Comparison of ENCODE assay signal across 8 mouse cellular contexts in genomic region chr7:4150811-4151221, GRCm38 (mm10). TPM values are rescaled to one million over a fixed set of nuclear protein-coding genes. Genes with fewer than 3 reads are reported as not detected.
DNase-seq lines count a peak whose midpoint lies in the region; ATAC-seq lines count a peak whose summit lies in the region.

No protein-coding gene starts in this region.

- ATAC-seq in hindbrain, embryonic 15.5 days (ENCODE audit: low FRiP score, low read depth) = peak; percentile 42
- ATAC-seq in limb, embryonic 13.5 days (ENCODE audit: low FRiP score, low read depth) = no peak
- ATAC-seq in midbrain, embryonic 12.5 days (ENCODE audit: low FRiP score, low read depth) = no peak

- peaks cover 34% of the 10 kb centered on the region for H3K4me1 ChIP-seq in hindbrain, embryonic 15.5 days (replicated peaks)
- peaks cover 29% of the 10 kb centered on the region for H3K4me1 ChIP-seq in limb, embryonic 13.5 days
- peaks cover 25% of the 10 kb centered on the region for H3K4me1 ChIP-seq in midbrain, embryonic 12.5 days

- H3K36me3 ChIP-seq in hindbrain, embryonic 15.5 days = peaks cover 19% of the 10 kb centered on the region
- peaks cover 39% of the 10 kb centered on the region for H3K36me3 ChIP-seq in limb, embryonic 13.5 days
- peaks cover 24% of the 10 kb centered on the region for H3K36me3 ChIP-seq in midbrain, embryonic 12.5 days

- peak overlapping the region; percentile 73; the same call in 1 of the 2 replicates for H3K9ac ChIP-seq in hindbrain, embryonic 15.5 days
- H3K9ac ChIP-seq in limb, embryonic 13.5 days = no peak overlapping the region
- no peak overlapping the region for H3K9ac ChIP-seq in midbrain, embryonic 12.5 days (replicated peaks)

- no peaks in the 10 kb centered on the region for H3K9me3 ChIP-seq in hindbrain, embryonic 15.5 days
- no peaks in the 10 kb centered on the region for H3K9me3 ChIP-seq in limb, embryonic 13.5 days
- no peaks in the 10 kb centered on the region for H3K9me3 ChIP-seq in midbrain, embryonic 12.5 days

- WGBS in hindbrain, embryonic 15.5 days = 6% methylated on average over 14 of the region's 14 CpGs
- WGBS in limb, embryonic 13.5 days = 12% methylated on average over 14 of the region's 14 CpGs
- WGBS in midbrain, embryonic 12.5 days = 7% methylated on average over 14 of the region's 14 CpGs

- peak overlapping the region; percentile 93 for H3K4me2 ChIP-seq in hindbrain, embryonic 15.5 days
- peak overlapping the region; percentile 88 for H3K4me2 ChIP-seq in limb, embryonic 13.5 days (replicated peaks)
- H3K4me2 ChIP-seq in midbrain, embryonic 12.5 days (replicated peaks) = peak overlapping the region; percentile 89

- H3K4me3 ChIP-seq in hindbrain, embryonic 15.5 days = peak overlapping the region; percentile 64
- peak overlapping the region; percentile 70 for H3K4me3 ChIP-seq in limb, embryonic 13.5 days
- peak overlapping the region; percentile 72 for H3K4me3 ChIP-seq in midbrain, embryonic 12.5 days

- peaks cover 20% of the 10 kb centered on the region for H3K27me3 ChIP-seq in hindbrain, embryonic 15.5 days
- H3K27me3 ChIP-seq in limb, embryonic 13.5 days = peaks cover 22% of the 10 kb centered on the region
- peaks cover 35% of the 10 kb centered on the region for H3K27me3 ChIP-seq in midbrain, embryonic 12.5 days

- DNase-seq in gastrocnemius, postnatal 25 days = peak; percentile 48
- DNase-seq in gastrocnemius, adult 8-10 months (ENCODE audit: low spot score in 2 of 2) = no peak
- peak; percentile 80 for DNase-seq in adrenal gland, postnatal 10 days
- peak; percentile 66 for DNase-seq in fat pad, adult 2 months (ENCODE audit: extremely low read depth, low read depth, low spot score)
- no peak for DNase-seq in T-cell, adult 2 months (ENCODE audit: low spot score)

- H3K27ac ChIP-seq in hindbrain, embryonic 15.5 days (replicated peaks) = no peak overlapping the region
- no peak overlapping the region for H3K27ac ChIP-seq in limb, embryonic 13.5 days
- no peak overlapping the region for H3K27ac ChIP-seq in midbrain, embryonic 12.5 days (replicated peaks)

RNA-seq across cellular contexts. Expression of gene Leng9, which starts 0.6 kb away (rescaled TPM):
- 1 to 10 TPM; 2.2 to 2.3 TPM for total RNA-seq in gastrocnemius, postnatal 25 days (2021)
- total RNA-seq in gastrocnemius, adult 8-10 months (2022) = 1 to 10 TPM; 1.8 to 2.4 (median 2.1) TPM
- 1 to 10 TPM; 5.5 to 9.8 TPM for total RNA-seq in adrenal gland, postnatal 10 days (2021)
- 4.4 and 5.7 TPM in 2 replicates for polyA plus RNA-seq in hindbrain, embryonic 15.5 days (2015; fragmentation: Nextera tagmentation; extraction: Ambion mirVana)
- 4.6 and 4.9 TPM in 2 replicates for polyA plus RNA-seq in limb, embryonic 13.5 days (2015; fragmentation: Nextera tagmentation; extraction: Ambion mirVana)
- polyA plus RNA-seq in midbrain, embryonic 12.5 days (2016; fragmentation: Nextera tagmentation; extraction: Ambion mirVana) = 2.5 and 2.7 TPM in 2 replicates

RNA-seq across cellular contexts. Expression of gene Cdc42ep5, which starts 13.8 kb away (rescaled TPM):
- total RNA-seq in gastrocnemius, postnatal 25 days (2021) = 1 to 10 TPM; 1.7 to 4.0 TPM
- total RNA-seq in gastrocnemius, adult 8-10 months (2022) = 1 to 10 TPM; 1.5 to 2.2 (median 2.0) TPM
- total RNA-seq in adrenal gland, postnatal 10 days (2021) = 10 to 100 TPM; 24.8 to 25.3 TPM
- 7.4 and 8.8 TPM in 2 replicates for polyA plus RNA-seq in hindbrain, embryonic 15.5 days (2015; fragmentation: Nextera tagmentation; extraction: Ambion mirVana)
- 70.9 and 74.3 TPM in 2 replicates for polyA plus RNA-seq in limb, embryonic 13.5 days (2015; fragmentation: Nextera tagmentation; extraction: Ambion mirVana)
- 13.2 and 17.7 TPM in 2 replicates for polyA plus RNA-seq in midbrain, embryonic 12.5 days (2016; fragmentation: Nextera tagmentation; extraction: Ambion mirVana)

RNA-seq across cellular contexts. Expression of gene Leng8, which starts 14.0 kb away (rescaled TPM):
- total RNA-seq in gastrocnemius, postnatal 25 days (2021) = 10 to 100 TPM; 32.2 to 34.8 TPM
- 10 to 100 TPM; 23.8 to 30.8 (median 25.8) TPM for total RNA-seq in gastrocnemius, adult 8-10 months (2022)
- total RNA-seq in adrenal gland, postnatal 10 days (2021) = 100 to 1,000 TPM in 1 of 2 experiments, 10 to 100 TPM in 1; 66.0 to 134 TPM
- polyA plus RNA-seq in hindbrain, embryonic 15.5 days (2015; fragmentation: Nextera tagmentation; extraction: Ambion mirVana) = 83.6 and 97.5 TPM in 2 replicates
- polyA plus RNA-seq in limb, embryonic 13.5 days (2015; fragmentation: Nextera tagmentation; extraction: Ambion mirVana) = 59.1 and 64.4 TPM in 2 replicates
- polyA plus RNA-seq in midbrain, embryonic 12.5 days (2016; fragmentation: Nextera tagmentation; extraction: Ambion mirVana) = 121 and 130 TPM in 2 replicates

RNA-seq across cellular contexts. Expression of gene Ttyh1, which starts 31.6 kb away (rescaled TPM):
- 1 to 10 TPM; 1.2 to 3.0 TPM for total RNA-seq in gastrocnemius, postnatal 25 days (2021)
- 1 to 10 TPM in 1 of 4 experiments, under 1 TPM in 3; 0.18 to 1.3 (median 0.75) TPM for total RNA-seq in gastrocnemius, adult 8-10 months (2022)
- total RNA-seq in adrenal gland, postnatal 10 days (2021) = 1 to 10 TPM; 6.4 to 9.1 TPM
- 158 and 181 TPM in 2 replicates for polyA plus RNA-seq in hindbrain, embryonic 15.5 days (2015; fragmentation: Nextera tagmentation; extraction: Ambion mirVana)
- 2.0 and 2.3 TPM in 2 replicates for polyA plus RNA-seq in limb, embryonic 13.5 days (2015; fragmentation: Nextera tagmentation; extraction: Ambion mirVana)
- 79.8 and 87.2 TPM in 2 replicates for polyA plus RNA-seq in midbrain, embryonic 12.5 days (2016; fragmentation: Nextera tagmentation; extraction: Ambion mirVana)

Comparison
In these comparisons a context has a peak if more than half of its experiments do, and no peak if none do; other contexts are left out.
1. DNase-seq: peak in gastrocnemius, postnatal 25 days (single experiment), adrenal gland, postnatal 10 days (single experiment) and fat pad, adult 2 months (single experiment); none in gastrocnemius, adult 8-10 months (0 of 2) and T-cell, adult 2 months (single experiment).
2. RNA of gene Cdc42ep5, which starts 13.8 kb away (total RNA-seq): 24.8 to 25.3 TPM in adrenal gland, postnatal 10 days; 1.7 to 4.0 TPM in gastrocnemius, postnatal 25 days and 1.5 to 2.2 TPM in gastrocnemius, adult 8-10 months; every median in the first group is over 4 times any median in the second.
3. Peak in every context shown above with its lines, with median percentiles within 50 percentile points of each other: H3K4me2 ChIP-seq and H3K4me3 ChIP-seq.